Mouse (Mus musculus) stomach, postnatal 0 days (tissue): ENCODE data around the gene Rpl23a. TPM values are rescaled to one million over a fixed set of nuclear protein-coding genes. Genes with fewer than 3 reads are reported as not detected.

Source experiments
- ATAC-seq: fragments of 200-750 bp; cut with Nextera tagmentation; 2 replicates; pipeline ENCODE4 v1.8.0; 2017; ENCODE audit not compliant: low FRiP score, low TSS enrichment
- DNase-seq: peaks from one replicate; pipeline ENCODE4 v3.0.0-alpha.2; 2016; ENCODE audit warnings: low spot score
- H3K27ac ChIP-seq: fragments of 300-500 bp; sonication (generic); replicated peaks from 2 replicates; pipeline ENCODE4 v1.5.1; 2014; ENCODE audit warnings: mild to moderate bottlenecking, control low read depth
- H3K27me3 ChIP-seq: fragments of 300-500 bp; sonication (generic); 2 replicates; pipeline ENCODE4 v1.6.1; 2014; ENCODE audit warnings: low read length; ENCODE audit not compliant: control insufficient read depth, insufficient read depth
- H3K36me3 ChIP-seq: fragments of 300-500 bp; sonication (generic); 2 replicates; pipeline ENCODE4 v1.6.1; 2014; ENCODE audit warnings: low read length, mixed read lengths; ENCODE audit not compliant: control insufficient read depth, insufficient read depth
- H3K4me1 ChIP-seq: fragments of 300-500 bp; sonication (generic); replicated peaks from 2 replicates; pipeline ENCODE4 v1.6.1; 2014; ENCODE audit warnings: antibody characterized with exemption; ENCODE audit not compliant: control insufficient read depth, insufficient read depth
- H3K4me2 ChIP-seq: fragments of 300-500 bp; sonication (generic); replicated peaks from 2 replicates; pipeline ENCODE4 v1.6.1; 2014; ENCODE audit warnings: low read depth, mild to moderate bottlenecking, control low read depth, moderate library complexity
- H3K4me3 ChIP-seq: fragments of 300-500 bp; sonication (generic); 2 replicates; pipeline ENCODE4 v1.5.1; 2014; ENCODE audit warnings: low read depth, low read length, control low read depth
- H3K9ac ChIP-seq: fragments of 300-500 bp; sonication (generic); 2 replicates; pipeline ENCODE4 v1.6.1; 2014; ENCODE audit warnings: mild to moderate bottlenecking, low read length, control low read depth, mixed read lengths
- H3K9me3 ChIP-seq: fragments of 300-500 bp; sonication (generic); 2 replicates; pipeline ENCODE4 v1.6.1; 2016; ENCODE audit warnings: low read length; ENCODE audit not compliant: control insufficient read depth
- CTCF ChIP-seq: IDR thresholded peaks from 2 replicates; pipeline ENCODE4 v1.5.1; 2016; ENCODE audit warnings: antibody characterized with exemption, low read depth, mild to moderate bottlenecking, moderate library complexity
- EP300 ChIP-seq: optimal IDR thresholded peaks from 2 replicates; pipeline ENCODE3; 2016; ENCODE audit warnings: antibody characterized with exemption
- WGBS: fragments of 180-500 bp; shearing (Covaris S2); extraction: QIAGEN DNeasy Blood & Tissue Kit; methylation state at CpG from one replicate; pipeline ENCODE4 v1.1.7; 2014; 5-methylcytosine and 5-hydroxymethylcytosine counted together
- polyA plus RNA-seq: library from polyadenylated mRNA; unstranded; fragments of >200 nt; fragmentation: Nextera tagmentation; extraction: Ambion mirVana; gene quantifications from 2 replicates; pipeline ENCODE4 v1.2.1, GENCODE M21; 2015

Gene Rpl23a
- polyA plus RNA-seq, 1 experiment from 2014 or later: 1,145 TPM

DNA sequence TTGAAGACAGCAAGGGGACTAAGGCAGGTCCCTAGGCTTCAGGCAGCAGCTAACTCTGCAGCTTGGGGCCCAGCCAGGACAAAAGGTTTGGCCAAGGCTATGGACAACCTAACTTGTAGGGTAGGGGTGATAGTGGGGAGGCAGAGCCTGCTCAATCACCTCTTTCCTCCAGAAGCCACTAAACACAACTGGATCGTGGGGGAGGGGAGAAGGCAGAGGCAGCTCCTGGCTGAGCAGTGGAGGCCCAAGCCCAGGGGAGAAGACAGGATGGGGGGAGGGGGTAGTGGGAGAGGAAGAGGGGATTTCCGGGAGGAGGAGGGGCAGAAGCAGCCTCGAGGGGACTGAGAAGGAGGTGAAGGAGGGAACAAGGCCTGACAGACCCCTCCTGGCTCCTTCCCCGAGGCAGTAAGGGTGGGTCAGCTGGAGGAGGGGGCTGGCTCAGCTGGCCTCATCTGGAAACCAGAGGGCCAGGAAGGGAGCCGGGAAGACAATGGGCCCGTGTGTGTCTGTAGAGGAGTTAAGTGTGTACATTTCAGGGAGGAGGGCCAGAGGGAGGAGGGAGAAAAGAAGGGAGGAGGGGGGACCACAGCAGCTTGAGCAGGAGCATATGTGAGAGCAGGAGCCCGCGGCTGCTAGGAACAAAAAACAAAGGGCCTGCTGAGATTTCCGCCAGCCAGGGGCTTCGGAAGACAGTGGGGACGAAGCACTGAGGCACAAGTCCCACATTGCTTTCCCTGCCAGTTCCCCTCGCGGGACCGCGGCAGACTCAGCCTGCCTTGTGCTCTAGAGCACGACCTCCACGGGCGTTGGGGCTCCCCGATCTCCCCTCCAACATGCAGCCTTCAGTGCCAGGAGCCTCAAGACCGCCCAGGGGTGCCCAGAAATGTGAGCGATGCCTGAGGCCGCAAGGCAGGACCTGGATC, 19.4 kb downstream of the Rpl23a start:
- WGBS: 3% methylated on average over 22 of the region's 22 CpGs
- H3K27ac ChIP-seq: peak overlapping the region; percentile 97
- H3K27me3 ChIP-seq: no peaks in the 10 kb centered on the region
- TF ChIP-seq CTCF (no peak), EP300 (no peak)
- H3K9ac ChIP-seq: peak overlapping the region; percentile 93
- DNase-seq (peak; percentile 70), ATAC-seq (peak; percentile 28)
- H3K4me3 ChIP-seq: peak overlapping the region; percentile 88
- H3K36me3 ChIP-seq: peaks cover 17% of the 10 kb centered on the region
- peak overlapping the region; percentile 89 for H3K4me2 ChIP-seq
- H3K9me3 ChIP-seq: no peaks in the 10 kb centered on the region
- H3K4me1 ChIP-seq: peaks cover 8% of the 10 kb centered on the region

- Histone ChIP-seq H3K9ac (peak overlapping the region; percentile 93), H3K4me2 (peak overlapping the region; percentile 89), H3K27ac (peak overlapping the region; percentile 97), H3K9me3 (no peaks in the 10 kb centered on the region), H3K4me1 (peaks cover 8% of the 10 kb centered on the region), H3K27me3 (no peaks in the 10 kb centered on the region), H3K4me3 (peak overlapping the region; percentile 88), H3K36me3 (peaks cover 17% of the 10 kb centered on the region)
- ATAC-seq: no peak
- no peak for TF ChIP-seq EP300
- TF ChIP-seq CTCF: no peak
- 70% methylated on average over 2 of the region's 2 CpGs for WGBS
- no peak for DNase-seq
Observed at GRCm38 (mm10) chr11:78163045-78163444, 20.3 kb downstream of the Rpl23a start.

- TF ChIP-seq CTCF (no peak), EP300 (no peak)
- Histone ChIP-seq H3K36me3 (peaks cover 17% of the 10 kb centered on the region), H3K4me3 (no peak overlapping the region), H3K4me2 (peak overlapping the region; percentile 89; the same call in 1 of the 2 replicates), H3K27ac (peak overlapping the region; percentile 9; the same call in 1 of the 2 replicates), H3K27me3 (no peaks in the 10 kb centered on the region), H3K9me3 (no peaks in the 10 kb centered on the region), H3K9ac (0 out of 2 replicates have a peak overlapping the region, but pooled peaks have one; percentile 93), H3K4me1 (peaks cover 8% of the 10 kb centered on the region)
- ATAC-seq (no peak), DNase-seq (peak; percentile 32)
- 41% methylated on average over 6 of the region's 6 CpGs for WGBS
Observed at GRCm38 (mm10) chr11:78162504-78162903, 20.9 kb downstream of the Rpl23a start.

DNA sequence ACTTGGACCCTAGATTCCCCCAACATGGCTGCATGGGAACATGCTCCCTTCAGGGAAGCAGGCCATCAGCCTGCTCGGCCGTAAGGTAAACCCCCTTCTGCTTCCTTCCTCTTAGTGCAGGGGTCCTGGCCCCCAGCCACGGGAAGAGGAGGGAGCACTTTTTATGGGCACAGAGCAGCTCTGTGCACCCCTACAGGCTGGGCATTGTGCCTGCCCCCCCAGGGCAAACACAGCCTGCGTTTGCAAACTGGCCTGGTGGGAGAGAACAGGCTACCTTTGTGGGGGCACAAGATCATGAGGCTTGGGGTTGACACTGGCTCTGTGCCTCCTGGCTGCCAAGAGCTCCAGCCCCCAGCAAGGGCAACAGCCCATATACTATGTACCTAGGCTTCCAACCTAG, 21.4 kb downstream of the Rpl23a start:
- DNase-seq: peak; percentile 22
- TF ChIP-seq EP300 (no peak), CTCF (no peak)
- Histone ChIP-seq H3K4me2 (no peak overlapping the region), H3K36me3 (peaks cover 18% of the 10 kb centered on the region), H3K27me3 (no peaks in the 10 kb centered on the region), H3K9ac (no peak overlapping the region), H3K9me3 (no peaks in the 10 kb centered on the region), H3K4me1 (peaks cover 8% of the 10 kb centered on the region), H3K27ac (peak overlapping the region; percentile 9; the same call in 1 of the 2 replicates), H3K4me3 (no peak overlapping the region)
- ATAC-seq: no peak
- WGBS: 30% methylated on average over 4 of the region's 4 CpGs

- H3K36me3 ChIP-seq: peaks cover 22% of the 10 kb centered on the region
- no peak for TF ChIP-seq CTCF
- TF ChIP-seq EP300: no peak
- no peak for DNase-seq
- no peak overlapping the region for H3K4me3 ChIP-seq
- no peak overlapping the region for H3K4me2 ChIP-seq
- no peak for ATAC-seq
- no peak overlapping the region for H3K9ac ChIP-seq
- no peaks in the 10 kb centered on the region for H3K9me3 ChIP-seq
- no peak overlapping the region for H3K27ac ChIP-seq
- peaks cover 8% of the 10 kb centered on the region for H3K4me1 ChIP-seq
- 86% methylated on average over 14 of the region's 14 CpGs for WGBS
- H3K27me3 ChIP-seq: no peaks in the 10 kb centered on the region
Observed at GRCm38 (mm10) chr11:78161169-78161568, 22.2 kb downstream of the Rpl23a start.

- Histone ChIP-seq H3K36me3 (peaks cover 22% of the 10 kb centered on the region), H3K4me2 (no peak overlapping the region), H3K27ac (no peak overlapping the region), H3K9ac (no peak overlapping the region), H3K4me3 (no peak overlapping the region), H3K9me3 (no peaks in the 10 kb centered on the region), H3K27me3 (no peaks in the 10 kb centered on the region), H3K4me1 (peaks cover 8% of the 10 kb centered on the region)
- ATAC-seq (no peak), DNase-seq (no peak)
- TF ChIP-seq CTCF (no peak), EP300 (no peak)
- WGBS: 82% methylated on average over 3 of the region's 3 CpGs
Observed at GRCm38 (mm10) chr11:78160675-78161074, 22.7 kb downstream of the Rpl23a start.
